Mouse (Mus musculus) liver, postnatal 0 days (tissue): ENCODE measurements at regions not wholly inside any gene's neighbourhood (a gene's known extent, or its start where the extent isn't known, plus 50 kb on each side); places are given as distances from the start of the nearest gene placed in this dataset.

Experiments used
- CTCF ChIP-seq: sonication (generic); IDR thresholded peaks from 2 replicates; pipeline ENCODE4 v1.5.1; 2016; ENCODE audit warnings: antibody characterized with exemption, low read depth
- EP300 ChIP-seq: IDR thresholded peaks from 2 replicates; pipeline ENCODE4 v1.6.1; 2016; ENCODE audit warnings: antibody characterized with exemption, low read depth, mild to moderate bottlenecking

DNA sequence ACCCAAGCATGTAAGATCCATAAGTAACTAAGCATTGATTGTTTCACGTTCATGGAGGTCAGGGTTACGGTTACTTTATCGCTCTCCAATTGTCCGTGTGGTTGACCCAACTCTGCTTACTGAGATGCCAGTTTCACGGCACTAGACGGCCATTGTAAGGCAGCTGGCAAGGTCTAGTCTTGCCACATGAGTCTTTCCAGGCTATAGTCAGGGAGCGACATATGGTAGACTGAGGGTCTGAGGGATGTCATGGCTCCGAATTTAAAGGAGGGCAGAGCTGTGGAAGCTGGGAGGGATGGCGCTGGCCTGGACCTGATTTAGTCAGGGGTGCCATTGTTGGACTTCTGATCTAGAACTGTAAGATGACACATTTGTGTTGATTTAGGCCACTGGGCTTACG lies 72.0 kb upstream of the Frem2 start:
- TF ChIP-seq CTCF (no peak), EP300 (no peak)
